Comparison of ENCODE assay signal across 9 mouse cellular contexts in the genomic region with DNA sequence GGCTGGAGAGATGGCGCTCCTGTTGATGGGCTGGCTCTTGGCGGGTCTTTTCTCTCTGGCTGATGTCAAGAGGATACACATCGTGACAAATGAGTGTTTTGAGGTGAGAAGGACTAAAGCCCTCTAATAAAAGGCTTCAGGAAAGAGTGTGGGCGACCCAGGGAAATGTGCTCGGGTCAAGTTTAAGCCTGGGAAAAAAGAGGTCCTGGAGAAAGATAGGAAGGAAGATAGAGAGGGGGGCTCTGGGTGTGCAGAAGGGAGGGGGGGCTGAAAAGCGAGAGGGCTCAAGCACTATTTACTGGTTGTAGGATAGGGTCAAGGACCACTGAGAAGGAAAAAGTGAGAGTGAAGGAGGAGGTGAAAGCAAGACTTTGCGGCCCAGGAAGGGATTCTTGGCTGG. TPM values are rescaled to one million over a fixed set of nuclear protein-coding genes. Genes with fewer than 3 reads are reported as not detected.
DNase-seq lines count a peak whose midpoint lies in the region; ATAC-seq lines count a peak whose summit lies in the region.
"Had no signal": no experiment of that assay in that cellular context is flagged by ENCODE, and none has a peak within 500 bp of the region (broad histone marks: within the 10 kb centered on the region; RNA-seq: fewer than 3 reads in every experiment).

No protein-coding gene starts in this region.

- H3K27me3 ChIP-seq in heart, embryonic 16.5 days (ENCODE audit: control insufficient read depth, insufficient read depth, low read length), result peaks cover 20% of the 10 kb centered on the region
- peaks cover 10% of the 10 kb centered on the region; the same call in 1 of the 2 replicates for H3K27me3 ChIP-seq in neural tube, embryonic 14.5 days (ENCODE audit: control insufficient read depth, insufficient read depth, low read length)
- H3K27me3 ChIP-seq: CH12.LX had no signal

- no peak for ATAC-seq in heart, embryonic 16.5 days (replicated peaks; ENCODE audit: extremely low read depth, insufficient read depth, low FRiP score)
- no peak for ATAC-seq in neural tube, embryonic 14.5 days (ENCODE audit: low read depth)

- peaks cover 3% of the 10 kb centered on the region; the same call in 1 of the 2 replicates for H3K4me1 ChIP-seq in heart, embryonic 16.5 days (ENCODE audit: control insufficient read depth, insufficient read depth, low read length)
- peaks cover 9% of the 10 kb centered on the region for H3K4me1 ChIP-seq in neural tube, embryonic 14.5 days (ENCODE audit: control insufficient read depth, insufficient read depth, low read length)

- peak overlapping the region; percentile 64 for H3K4me2 ChIP-seq in heart, embryonic 16.5 days (ENCODE audit: low read depth, low read length)
- H3K4me2 ChIP-seq in neural tube, embryonic 14.5 days (ENCODE audit: low read depth, low read length), result peak overlapping the region; percentile 88

- H3K9ac ChIP-seq in heart, embryonic 16.5 days (ENCODE audit: low read length), result peak overlapping the region; percentile 59
- peak overlapping the region; percentile 50; the same call in 1 of the 2 replicates for H3K9ac ChIP-seq in neural tube, embryonic 14.5 days (replicated peaks; ENCODE audit: low read depth, low read length)

- no peaks in the 10 kb centered on the region for H3K36me3 ChIP-seq in heart, embryonic 16.5 days (ENCODE audit: control insufficient read depth, insufficient read depth)
- H3K36me3 ChIP-seq in neural tube, embryonic 14.5 days (ENCODE audit: control insufficient read depth, insufficient read depth, low read length), result no peaks in the 10 kb centered on the region

- no peaks in the 10 kb centered on the region for H3K9me3 ChIP-seq in heart, embryonic 16.5 days (replicated peaks; ENCODE audit: control insufficient read depth, low read length)
- no peaks in the 10 kb centered on the region for H3K9me3 ChIP-seq in neural tube, embryonic 14.5 days (ENCODE audit: control insufficient read depth, low read length)

- H3K27ac ChIP-seq in heart, embryonic 16.5 days (ENCODE audit: low read length), result peak overlapping the region; percentile 41
- H3K27ac ChIP-seq in neural tube, embryonic 14.5 days (ENCODE audit: low read depth, low read length), result no peak overlapping the region

- WGBS in heart, embryonic 16.5 days, result 14% methylated on average over 7 of the region's 7 CpGs
- WGBS in neural tube, embryonic 14.5 days, result 11% methylated on average over 7 of the region's 7 CpGs

- H3K4me3 ChIP-seq in heart, embryonic 16.5 days (ENCODE audit: low read length), result peak overlapping the region; percentile 54
- peak overlapping the region; percentile 39 for H3K4me3 ChIP-seq in neural tube, embryonic 14.5 days (ENCODE audit: low read depth, low read length)

- peak; percentile 41 for DNase-seq in kidney, adult 11 months
- DNase-seq in kidney, adult 18-20 months, result no peak
- peak; percentile 42 to 62 for DNase-seq in kidney, postnatal 36 days
- no peak for DNase-seq in cerebellum, postnatal 36 days
- DNase-seq in layer of hippocampus, adult 18-20 months (ENCODE audit: low spot score in 2 of 2), result no peak
- no peak for DNase-seq in right cerebral cortex, adult 2 months (ENCODE audit: low spot score in 2 of 2)

RNA-seq across cellular contexts. Expression of a gene that starts 25.5 kb away (rescaled TPM):
- polyA plus RNA-seq in heart, embryonic 16.5 days (2015; fragmentation: Nextera tagmentation; extraction: Ambion mirVana), result 5.4 and 8.2 TPM in 2 replicates
- polyA plus RNA-seq in neural tube, embryonic 14.5 days (2014; fragmentation: Nextera tagmentation; extraction: Ambion mirVana), result 3.1 and 4.0 TPM in 2 replicates
- 10 to 100 TPM; 11.5 to 11.7 TPM for total RNA-seq in layer of hippocampus, adult 18-20 months (2021)
- total RNA-seq: CH12.LX had no signal

Comparison
In these comparisons a context has a peak if more than half of its experiments do, and no peak if none do; other contexts are left out.
1. DNase-seq: peak in kidney, adult 11 months (single experiment) and kidney, postnatal 36 days (2 of 2); none in kidney, adult 18-20 months (single experiment), cerebellum, postnatal 36 days (0 of 2), layer of hippocampus, adult 18-20 months (0 of 2) and right cerebral cortex, adult 2 months (0 of 2).